Mouse (Mus musculus) embryonic fibroblast, embryonic 13.5 days (primary cell): ENCODE results near the gene Dnajb2.

ENCODE experiments used
- CTCF ChIP-seq: IDR thresholded peaks from 2 replicates; pipeline ENCODE4 v1.5.1; 2011; ENCODE audit warnings: mild to moderate bottlenecking, control low read depth, low read length, moderate library complexity, borderline replicate concordance; ENCODE audit not compliant: insufficient read depth
- POLR2A ChIP-seq: IDR thresholded peaks from 2 replicates; pipeline ENCODE4 v1.6.1; 2011; ENCODE audit warnings: low read depth, mild to moderate bottlenecking, control low read depth, low read length, moderate library complexity

DNA sequence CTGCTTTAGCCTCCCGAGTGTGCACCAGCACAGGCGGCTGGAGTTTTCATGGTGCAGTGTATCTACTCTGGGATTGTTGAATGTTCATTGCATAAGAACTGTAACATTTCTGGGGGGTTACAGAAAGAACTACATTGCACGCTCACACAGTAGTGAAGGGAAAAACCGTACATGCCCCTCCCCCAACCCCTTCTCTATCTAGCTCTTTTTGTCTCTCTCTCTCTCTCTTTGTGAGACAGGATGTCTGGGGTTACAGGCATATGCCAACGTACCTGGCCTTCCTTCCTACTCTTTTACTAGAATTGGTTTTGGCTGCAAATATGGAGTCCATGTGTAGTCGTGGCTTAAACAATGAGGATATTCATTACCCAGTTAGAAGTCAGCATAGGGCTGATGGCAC, 13.3 kb upstream of the Dnajb2 start:
- TF ChIP-seq POLR2A (no peak), CTCF (no peak)
